Mouse (Mus musculus): ENCODE results near the gene Olfr1297. TPM values are rescaled to one million over a fixed set of nuclear protein-coding genes. Genes with fewer than 3 reads are reported as not detected.

Gene Olfr1297
- total RNA-seq (2021) = not detected
- long read RNA-seq = 0 reads

DNA sequence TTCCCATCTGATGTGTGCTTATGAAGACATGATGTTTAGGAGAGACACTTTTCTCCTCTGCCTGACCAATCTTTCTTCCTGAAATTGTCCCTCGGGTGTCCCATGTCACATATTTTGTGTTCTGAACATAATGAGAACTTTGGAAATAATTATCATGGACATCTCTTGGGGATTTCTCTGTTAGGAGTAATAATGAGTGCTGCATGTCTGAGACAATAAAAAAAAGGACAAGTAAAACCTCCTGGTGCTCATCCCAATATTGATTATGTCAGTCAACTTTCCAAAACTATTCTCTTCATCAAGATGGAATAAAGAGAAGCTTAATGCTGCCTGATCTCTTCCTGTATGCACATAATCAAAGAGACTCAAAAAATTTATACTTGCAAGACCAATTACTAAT, at the start of gene Olfr1297:
TSS of gene Olfr1297 (minus strand) at position 101 of the 400 bp plus-strand sequence.
- DNase-seq (ENCODE audit: low spot score in 2 of 2) = no peak

- DNase-seq (ENCODE audit: low spot score in 2 of 2) = no peak
These were observed 34.8 kb upstream of the Olfr1297 start, which contains the start of gene Olfr1299 for GRCm38 (mm10) chr2:111661119-111661518. Gene Olfr1299 (plus strand): TSS chr2:111661419.

DNA sequence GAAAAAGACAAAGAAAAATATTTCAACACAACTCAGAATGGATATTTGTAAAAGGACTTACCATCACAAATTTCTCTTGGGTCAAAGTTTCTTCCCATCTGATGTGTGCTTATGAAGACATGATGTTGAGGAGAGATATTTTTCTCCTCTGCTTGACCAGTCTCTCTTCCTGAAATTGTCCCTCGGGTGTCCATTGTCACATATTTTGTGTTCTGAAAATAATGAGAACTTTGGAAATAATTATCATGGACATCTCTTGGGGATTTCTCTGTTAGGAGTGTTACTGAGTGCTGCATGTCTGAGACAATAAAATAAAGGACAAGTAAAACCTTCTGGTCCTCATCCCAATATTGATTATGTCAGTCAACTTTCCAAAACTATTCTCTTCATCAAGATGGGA, 22.8 kb upstream of the Olfr1297 start, which contains the start of gene Olfr1298:
TSS of gene Olfr1298 (minus strand) at position 101 of the 400 bp plus-strand sequence.
- no peak for DNase-seq (ENCODE audit: low spot score in 2 of 2)

GRCm38 (mm10) chr2:111569581-111569980, 56.7 kb downstream of the Olfr1297 start, which contains the start of gene Olfr1295:
Gene Olfr1295 (minus strand): TSS chr2:111569681.
- DNase-seq (ENCODE audit: low spot score in 2 of 2) = no peak

Other genes with a start within 250 kb of the Olfr1297 start
- not detected for gene Olfr1286, start 203.4 kb downstream of the Olfr1297 start, total RNA-seq (2021)
- not detected for gene Olfr1287, start 177.4 kb downstream of the Olfr1297 start, total RNA-seq (2021)
- gene Olfr1288, start 152.4 kb downstream of the Olfr1297 start, total RNA-seq (2021) = not detected
- gene Olfr1289, start 145.7 kb downstream of the Olfr1297 start, total RNA-seq (2021) = not detected
- gene Olfr1290, start 132.7 kb downstream of the Olfr1297 start, total RNA-seq (2021) = not detected
- gene Olfr1291-ps1, start 129.3 kb downstream of the Olfr1297 start, total RNA-seq (2021) = not detected
- not detected for gene Olfr1293-ps, start 101.3 kb downstream of the Olfr1297 start, total RNA-seq (2021)
- not detected for gene Olfr1294, start 86.2 kb downstream of the Olfr1297 start, total RNA-seq (2021)
- not detected for gene Olfr1295, start 56.8 kb downstream of the Olfr1297 start, total RNA-seq (2021)
- gene Olfr1298, start 22.7 kb upstream of the Olfr1297 start, total RNA-seq (2021) = not detected
- not detected for gene Olfr1299, start 34.9 kb upstream of the Olfr1297 start, total RNA-seq (2021)
- gene Olfr1301, start 124.5 kb upstream of the Olfr1297 start, total RNA-seq (2021) = not detected
- gene Olfr1302, start 150.9 kb upstream of the Olfr1297 start, total RNA-seq (2021) = not detected
- not detected for gene Olfr1303, start 193.8 kb upstream of the Olfr1297 start, total RNA-seq (2021)